Mouse (Mus musculus): ENCODE results near the gene Olfr1023. TPM values are rescaled to one million over a fixed set of nuclear protein-coding genes. Genes with fewer than 3 reads are reported as not detected.

The Olfr1023 gene
- polyA plus RNA-seq, 1 experiment from 2014 or later = not detected

Other genes starting within 250 kb of the Olfr1023 start
- gene Olfr1002, start 234.9 kb upstream of the Olfr1023 start, polyA plus RNA-seq (2015; fragmentation: Nextera tagmentation; extraction: Ambion mirVana) = not detected in 2 replicates
- not detected in 2 replicates for gene Olfr154, start 221.2 kb upstream of the Olfr1023 start, polyA plus RNA-seq (2015; fragmentation: Nextera tagmentation; extraction: Ambion mirVana)
- gene Olfr1006, start 206.9 kb upstream of the Olfr1023 start, polyA plus RNA-seq (2015; fragmentation: Nextera tagmentation; extraction: Ambion mirVana) = not detected in 2 replicates
- not detected in 2 replicates for gene Olfr1008, start 196.2 kb upstream of the Olfr1023 start, polyA plus RNA-seq (2015; fragmentation: Nextera tagmentation; extraction: Ambion mirVana)
- gene Olfr1009, start 170.2 kb upstream of the Olfr1023 start, polyA plus RNA-seq (2015; fragmentation: Nextera tagmentation; extraction: Ambion mirVana) = not detected in 2 replicates
- not detected in 2 replicates for gene Olfr1012, start 122.9 kb upstream of the Olfr1023 start, polyA plus RNA-seq (2015; fragmentation: Nextera tagmentation; extraction: Ambion mirVana)
- gene Olfr1013, start 118.5 kb upstream of the Olfr1023 start, polyA plus RNA-seq (2015; fragmentation: Nextera tagmentation; extraction: Ambion mirVana) = not detected in 2 replicates
- not detected in 2 replicates for gene Olfr1014, start 112.9 kb upstream of the Olfr1023 start, polyA plus RNA-seq (2015; fragmentation: Nextera tagmentation; extraction: Ambion mirVana)
- not detected in 2 replicates for gene Olfr1015, start 103.6 kb upstream of the Olfr1023 start, polyA plus RNA-seq (2015; fragmentation: Nextera tagmentation; extraction: Ambion mirVana)
- not detected in 2 replicates for gene Olfr1016, start 83.1 kb upstream of the Olfr1023 start, polyA plus RNA-seq (2015; fragmentation: Nextera tagmentation; extraction: Ambion mirVana)
- not detected in 2 replicates for gene Olfr1018, start 67.2 kb upstream of the Olfr1023 start, polyA plus RNA-seq (2015; fragmentation: Nextera tagmentation; extraction: Ambion mirVana)
- not detected in 2 replicates for gene Olfr1019, start 40.2 kb upstream of the Olfr1023 start, polyA plus RNA-seq (2015; fragmentation: Nextera tagmentation; extraction: Ambion mirVana)
- gene Olfr1020, start 38.6 kb upstream of the Olfr1023 start, polyA plus RNA-seq (2015; fragmentation: Nextera tagmentation; extraction: Ambion mirVana) = not detected in 2 replicates
- not detected in 2 replicates for gene Olfr1022, start 17.0 kb upstream of the Olfr1023 start, polyA plus RNA-seq (2015; fragmentation: Nextera tagmentation; extraction: Ambion mirVana)
- gene Olfr1024, start 19.4 kb downstream of the Olfr1023 start, polyA plus RNA-seq (2015; fragmentation: Nextera tagmentation; extraction: Ambion mirVana) = not detected in 2 replicates
- not detected in 2 replicates for gene Olfr1025-ps1, start 29.6 kb downstream of the Olfr1023 start, polyA plus RNA-seq (2015; fragmentation: Nextera tagmentation; extraction: Ambion mirVana)
- not detected in 2 replicates for gene Olfr1026, start 35.9 kb downstream of the Olfr1023 start, polyA plus RNA-seq (2015; fragmentation: Nextera tagmentation; extraction: Ambion mirVana)
- not detected in 2 replicates for gene Olfr1028, start 64.8 kb downstream of the Olfr1023 start, polyA plus RNA-seq (2015; fragmentation: Nextera tagmentation; extraction: Ambion mirVana)
- gene Olfr1029, start 88.3 kb downstream of the Olfr1023 start, polyA plus RNA-seq (2015; fragmentation: Nextera tagmentation; extraction: Ambion mirVana) = not detected in 2 replicates
- gene Olfr1030, start 93.6 kb downstream of the Olfr1023 start, polyA plus RNA-seq (2015; fragmentation: Nextera tagmentation; extraction: Ambion mirVana) = not detected in 2 replicates
- not detected in 2 replicates for gene Olfr1031, start 104.7 kb downstream of the Olfr1023 start, polyA plus RNA-seq (2015; fragmentation: Nextera tagmentation; extraction: Ambion mirVana)
- not detected in 2 replicates for gene Olfr1032, start 119.9 kb downstream of the Olfr1023 start, polyA plus RNA-seq (2015; fragmentation: Nextera tagmentation; extraction: Ambion mirVana)
- gene Olfr1033, start 135.0 kb downstream of the Olfr1023 start, polyA plus RNA-seq (2015; fragmentation: Nextera tagmentation; extraction: Ambion mirVana) = 0.79 TPM in 1 of 2 replicates, not detected in the other
- gene Olfr1034, start 160.2 kb downstream of the Olfr1023 start, polyA plus RNA-seq (2015; fragmentation: Nextera tagmentation; extraction: Ambion mirVana) = not detected in 2 replicates
- not detected in 2 replicates for gene Olfr1036, start 188.4 kb downstream of the Olfr1023 start, polyA plus RNA-seq (2015; fragmentation: Nextera tagmentation; extraction: Ambion mirVana)
- not detected in 2 replicates for gene Olfr1037, start 201.7 kb downstream of the Olfr1023 start, polyA plus RNA-seq (2015; fragmentation: Nextera tagmentation; extraction: Ambion mirVana)

All from midbrain, embryonic 16.5 days (tissue).